In genomic region chr5:108742596-108742995, GRCm38 (mm10) we compare ENCODE assay signal across 23 mouse cellular contexts. TPM values are rescaled to one million over a fixed set of nuclear protein-coding genes. Genes with fewer than 3 reads are reported as not detected.
"Had no signal": no experiment of that assay in that cellular context is flagged by ENCODE, and none has a peak within 500 bp of the region (broad histone marks: within the 10 kb centered on the region; RNA-seq: fewer than 3 reads in every experiment).

No protein-coding gene starts in this region.

- DNase-seq: retina, postnatal 1 day; right cerebral cortex, adult 18-20 months; right cerebral cortex, postnatal 14 days; right cerebral cortex, postnatal 25 days; right cerebral cortex, postnatal 4 days; spleen, adult 18-20 months; thymus, adult 18-20 months; thymus, adult 2 months; thymus, postnatal 14 days; thymus, postnatal 25 days; thymus, postnatal 36 days; thymus, postnatal 4 days had no signal

- H3K4me3 ChIP-seq: neural tube, embryonic 13.5 days; neural tube, embryonic 15.5 days; stomach, embryonic 15.5 days had no signal

- H3K27ac ChIP-seq: neural tube, embryonic 13.5 days; neural tube, embryonic 15.5 days; stomach, embryonic 15.5 days; stomach, postnatal 0 days had no signal

- H3K4me1 ChIP-seq: neural tube, embryonic 13.5 days; neural tube, embryonic 15.5 days; stomach, embryonic 15.5 days had no signal

- H3K4me2 ChIP-seq: neural tube, embryonic 13.5 days; neural tube, embryonic 15.5 days; stomach, embryonic 15.5 days had no signal

- H3K36me3 ChIP-seq: neural tube, embryonic 13.5 days; neural tube, embryonic 15.5 days; stomach, embryonic 15.5 days had no signal

- H3K9ac ChIP-seq: neural tube, embryonic 13.5 days; neural tube, embryonic 15.5 days; stomach, embryonic 15.5 days had no signal

- H3K9me3 ChIP-seq: neural tube, embryonic 13.5 days; neural tube, embryonic 15.5 days; stomach, embryonic 15.5 days had no signal

- H3K27me3 ChIP-seq: neural tube, embryonic 13.5 days; neural tube, embryonic 15.5 days; stomach, embryonic 15.5 days had no signal

RNA-seq across cellular contexts. Expression of gene Rnf212, which starts 32.2 kb away (rescaled TPM):
- total RNA-seq: neutrophil, adult 5-6 weeks had no signal
- polyA plus RNA-seq: neural tube, embryonic 13.5 days; neural tube, embryonic 14.5 days; neural tube, embryonic 15.5 days; stomach, embryonic 14.5 days; thymus, postnatal 0 days had no signal

RNA-seq across cellular contexts. Expression of gene Tmed11, which starts 52.6 kb away (rescaled TPM):
- total RNA-seq: neutrophil, adult 5-6 weeks had no signal
- polyA plus RNA-seq: neural tube, embryonic 13.5 days; neural tube, embryonic 14.5 days; neural tube, embryonic 15.5 days; small intestine, adult 2 months; stomach, embryonic 14.5 days; testis, adult 2 months; thymus, adult 2 months; thymus, postnatal 0 days; urinary bladder, adult 2 months had no signal
